Mouse (Mus musculus) heart, postnatal 36 days (tissue): ENCODE measurements around the gene Ccnb1. TPM values are rescaled to one million over a fixed set of nuclear protein-coding genes. Genes with fewer than 3 reads are reported as not detected.
"Not testable (repeated sequence)": the region's sequence is repeated elsewhere in the genome, so short reads cannot be mapped to it uniquely, and the experiment has no call there.

ENCODE experiments used
- DNase-seq, 2 experiments: peaks; one replicate each; pipeline ENCODE4 v3.0.0; 2021 to 2022
- intact Hi-C: fragments of 180-260 bp; cut with DNase I; formaldehyde crosslinking; loops from one replicate; pipeline ENCODE4 v1.15.1; 2025
- total RNA-seq, 2 experiments: library from RNA; stranded (reverse); gene quantifications; 2 replicates each; pipeline ENCODE4 v1.2.3; 2021

Gene Ccnb1
- total RNA-seq, 2 experiments from 2014 or later, result 1.2 to 1.3 TPM

DNA sequence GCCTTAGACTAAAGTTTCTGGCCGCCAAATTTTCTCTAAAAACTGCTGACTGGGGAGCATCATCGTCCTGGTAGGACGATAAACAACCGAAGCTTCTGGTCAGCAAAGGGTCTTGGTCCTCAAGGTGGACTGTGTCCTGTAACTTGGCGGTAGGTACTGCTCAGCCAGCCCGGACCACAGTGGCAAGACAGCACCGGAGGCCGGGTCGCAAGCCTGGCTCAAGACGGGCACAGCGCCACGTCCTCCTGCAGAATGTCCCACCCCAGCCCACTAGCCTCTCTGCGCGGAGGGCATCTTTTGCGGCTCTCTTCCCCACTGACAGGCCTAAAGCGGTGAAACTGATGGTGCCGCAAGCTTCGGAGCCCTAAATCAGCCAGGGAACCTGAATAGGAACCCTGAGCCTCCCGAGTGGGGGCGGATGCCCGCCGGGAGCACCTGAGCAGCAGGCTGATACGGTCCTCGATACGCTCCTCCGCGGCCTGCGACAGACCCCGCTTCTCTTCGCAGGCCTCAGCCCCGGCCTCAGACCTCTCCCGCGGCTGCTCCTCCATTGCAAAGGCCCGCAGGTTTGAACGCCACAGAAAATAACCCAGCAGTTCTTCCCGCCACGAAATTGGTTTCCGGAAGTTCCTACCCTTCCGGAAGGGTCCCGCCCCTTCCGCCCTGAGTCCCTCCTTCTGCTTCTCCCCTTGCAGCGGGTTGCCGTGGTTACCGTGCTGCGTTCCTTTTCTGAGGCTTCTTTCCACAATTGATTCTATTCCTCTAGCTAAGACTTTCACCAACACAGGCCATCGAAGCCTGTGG is 10.9 kb downstream of the Ccnb1 start, which contains the start of gene Cenph:
Gene Cenph (minus strand): TSS at position 648 of the 804 bp plus-strand sequence.
- intact Hi-C loops, result loop anchor here (2.0 kb wide), 1 partner anchor 31 kb away; the partner anchor contains the start of gene Mrps36
- DNase-seq, result peak; percentile 81 to 82

DNA sequence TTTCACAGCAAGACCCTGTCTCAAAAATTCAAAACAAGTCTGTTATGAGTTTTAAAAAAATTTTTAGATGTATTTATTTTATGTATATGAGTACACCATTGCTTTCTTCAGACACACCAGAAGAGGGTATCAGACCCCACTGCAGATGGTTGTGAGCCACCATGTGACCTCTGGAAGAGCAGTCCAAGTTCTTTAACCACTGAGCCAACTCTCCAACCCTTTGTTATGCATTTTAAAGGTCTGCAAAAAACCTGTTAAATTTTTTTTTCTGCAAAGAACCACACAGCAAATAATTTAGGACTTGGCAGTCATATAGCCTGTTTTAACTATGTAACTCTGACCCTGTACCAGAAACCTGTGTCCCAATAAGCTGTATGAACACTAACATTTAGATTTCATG is 11.7 kb downstream of the Ccnb1 start:
- DNase-seq, result no peak
- intact Hi-C loops, result loop anchor here (2.0 kb wide), 1 partner anchor 30 kb away; the partner anchor contains the start of gene Mrps36

DNA sequence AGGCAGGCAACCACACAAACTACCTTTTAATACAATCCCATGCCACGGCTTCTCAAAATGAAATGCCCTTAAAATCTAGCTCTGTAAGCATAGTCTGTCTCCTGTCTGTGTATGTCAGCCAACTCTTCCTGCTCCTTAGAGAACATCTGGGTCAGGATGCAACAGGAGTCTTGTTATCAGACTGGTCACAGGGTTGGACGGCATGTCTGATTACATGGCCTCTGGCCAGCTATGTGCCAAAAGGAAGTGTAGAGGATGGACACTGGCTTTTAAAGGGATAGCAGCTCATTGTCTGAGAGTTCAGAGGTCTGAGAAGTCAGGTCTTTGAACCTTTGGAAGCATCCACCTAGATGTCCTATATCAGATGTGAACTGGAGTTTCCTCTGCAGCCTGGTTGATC is 31.0 kb downstream of the Ccnb1 start:
- intact Hi-C loops, result no loop called here
- DNase-seq, result peak in 1 of 2 experiments; percentile 13

DNA sequence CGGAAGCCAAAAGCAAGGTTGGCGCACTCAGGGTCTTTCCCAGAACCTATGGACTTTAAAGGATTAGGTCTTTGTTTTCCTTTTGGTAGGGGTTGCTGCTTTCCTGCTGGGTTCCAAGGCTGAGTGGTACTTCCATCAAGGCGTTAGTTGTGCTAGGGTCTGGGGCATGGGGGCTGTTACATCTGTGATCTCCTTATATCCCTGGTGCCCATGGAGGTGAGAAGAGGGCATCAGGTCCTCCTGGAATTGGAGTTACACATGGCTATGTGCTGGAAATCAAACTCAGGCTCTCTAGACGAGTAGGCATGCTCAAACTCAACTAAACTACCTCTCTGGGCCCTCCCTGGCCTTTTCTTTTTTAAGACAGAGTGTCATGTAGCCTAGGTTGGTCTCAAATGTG is 32.2 kb downstream of the Ccnb1 start:
- intact Hi-C loops, result no loop called here
- DNase-seq, result no peak

DNA sequence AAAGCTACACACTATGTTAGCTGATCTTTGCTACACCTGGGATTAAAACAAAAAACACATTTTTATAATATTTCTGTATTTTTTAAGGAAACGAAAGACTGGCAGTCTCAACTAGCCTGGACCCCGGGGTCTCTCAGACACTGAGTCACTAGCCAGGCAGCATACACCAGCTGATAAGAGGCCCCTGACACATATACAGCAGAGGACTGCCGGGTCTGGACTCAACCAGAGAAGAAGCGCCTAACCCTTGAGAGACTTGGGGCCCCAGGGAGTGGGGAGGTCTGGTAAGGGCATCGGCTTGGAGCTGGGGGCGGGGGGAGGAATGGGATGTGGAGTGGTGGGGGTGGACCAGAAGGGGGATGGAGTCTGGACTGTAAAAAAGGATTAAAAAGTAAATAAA is 33.4 kb downstream of the Ccnb1 start:
- no peak for DNase-seq
- intact Hi-C loops, result no loop called here

DNA sequence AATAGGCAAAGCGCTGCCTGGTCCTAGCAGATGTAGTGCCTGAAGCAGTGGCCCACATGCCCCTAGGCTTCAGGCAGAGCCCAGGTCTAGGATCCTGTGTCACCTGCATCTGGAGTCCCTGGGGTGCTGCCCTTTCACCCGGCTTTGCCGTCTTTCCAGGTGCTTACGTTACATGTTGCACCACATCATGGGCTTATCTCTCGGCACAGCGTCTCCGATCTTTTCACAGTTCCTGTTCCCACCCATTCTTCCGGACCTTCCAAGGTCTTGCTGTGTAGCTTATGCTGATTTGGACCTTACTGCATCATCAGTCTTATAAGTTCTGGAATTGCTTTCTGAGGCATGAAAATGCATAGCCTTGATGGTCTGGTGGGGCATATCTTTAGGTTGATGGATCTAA is 33.8 kb downstream of the Ccnb1 start:
- intact Hi-C loops, result no loop called here

DNA sequence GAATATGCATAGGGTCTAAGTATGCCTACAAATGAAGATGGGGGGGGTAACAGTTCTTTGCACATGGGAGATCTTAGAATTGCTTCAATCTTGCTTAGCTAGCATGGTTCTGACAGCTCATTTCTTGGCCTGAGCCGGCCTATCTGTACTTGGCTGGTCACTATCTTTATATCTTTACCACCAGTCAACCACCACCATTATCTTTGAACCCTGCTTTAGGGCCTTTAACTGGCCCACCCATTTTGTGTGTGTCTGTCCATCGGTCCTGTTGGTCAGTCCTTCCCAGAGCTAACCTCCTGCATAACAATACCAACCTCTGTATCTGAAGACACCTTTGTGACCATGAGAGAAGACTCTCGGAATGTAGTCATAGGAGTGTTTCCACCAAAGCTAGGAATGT is 35.0 kb downstream of the Ccnb1 start:
- DNase-seq, result no peak
- intact Hi-C loops, result no loop called here

More for the DNA sequence above, 33.8 kb downstream of the Ccnb1 start:
- DNase-seq, result no peak

DNA sequence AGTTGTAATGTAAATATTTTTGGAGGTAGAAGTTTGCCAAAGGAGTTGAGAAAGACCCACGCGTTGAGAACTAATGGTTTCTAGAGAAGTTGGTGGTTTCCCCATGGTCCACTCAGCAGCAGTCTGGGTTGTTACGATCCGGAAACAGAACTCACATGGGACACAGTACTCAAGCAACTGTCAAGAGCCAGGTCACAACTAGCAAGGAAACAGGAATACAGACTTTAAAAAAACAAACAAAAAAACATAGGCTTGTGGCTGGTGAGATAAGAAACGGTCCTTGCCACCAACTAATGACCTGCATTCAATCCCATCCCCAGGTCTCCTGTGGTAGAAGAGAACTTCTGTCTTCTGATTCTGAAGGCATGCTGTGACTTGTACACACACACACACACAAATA is 35.6 kb downstream of the Ccnb1 start:
- no peak for DNase-seq
- intact Hi-C loops, result no loop called here

DNA sequence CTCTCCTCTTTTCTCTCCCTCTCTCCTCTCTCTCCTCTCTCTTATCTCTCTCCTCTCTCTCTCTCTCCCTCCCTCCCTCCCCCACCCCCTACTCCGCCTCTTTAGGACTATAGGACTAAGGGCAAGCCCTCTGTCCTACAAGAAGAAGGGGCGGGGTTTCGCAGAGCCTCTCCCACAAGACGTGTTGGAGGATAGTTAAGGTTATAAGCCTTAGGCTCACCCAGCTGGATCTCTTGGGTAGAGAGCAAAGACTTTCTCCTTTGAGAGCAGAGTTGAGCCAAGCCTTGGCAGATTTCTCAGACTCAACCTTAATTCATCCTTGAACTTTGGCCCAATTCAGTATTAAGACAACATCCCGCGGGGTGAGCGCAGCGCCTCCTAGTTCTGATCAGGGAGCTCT is 37.7 kb downstream of the Ccnb1 start:
- intact Hi-C loops, result no loop called here
- DNase-seq, result no peak

DNA sequence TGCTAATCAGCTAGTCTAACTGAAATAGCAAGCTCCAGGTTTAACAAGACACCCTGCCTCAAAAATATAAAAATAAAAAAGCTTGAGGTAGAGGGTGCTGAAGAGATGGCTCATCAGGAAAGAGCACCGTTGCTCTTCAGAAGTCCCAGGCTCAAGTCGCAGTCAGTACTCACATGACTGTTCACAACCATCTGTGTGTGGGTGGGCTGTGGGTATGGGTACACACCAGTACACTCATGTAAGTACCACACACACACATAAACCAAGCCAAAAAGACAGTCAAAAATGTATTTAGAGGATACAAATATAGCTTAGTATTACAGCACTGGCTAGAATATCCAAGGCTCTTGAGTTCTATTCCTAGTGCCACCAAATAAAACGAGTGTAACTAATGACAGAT is 40.3 kb downstream of the Ccnb1 start:
- DNase-seq, result no peak
- intact Hi-C loops, result no loop called here

DNA sequence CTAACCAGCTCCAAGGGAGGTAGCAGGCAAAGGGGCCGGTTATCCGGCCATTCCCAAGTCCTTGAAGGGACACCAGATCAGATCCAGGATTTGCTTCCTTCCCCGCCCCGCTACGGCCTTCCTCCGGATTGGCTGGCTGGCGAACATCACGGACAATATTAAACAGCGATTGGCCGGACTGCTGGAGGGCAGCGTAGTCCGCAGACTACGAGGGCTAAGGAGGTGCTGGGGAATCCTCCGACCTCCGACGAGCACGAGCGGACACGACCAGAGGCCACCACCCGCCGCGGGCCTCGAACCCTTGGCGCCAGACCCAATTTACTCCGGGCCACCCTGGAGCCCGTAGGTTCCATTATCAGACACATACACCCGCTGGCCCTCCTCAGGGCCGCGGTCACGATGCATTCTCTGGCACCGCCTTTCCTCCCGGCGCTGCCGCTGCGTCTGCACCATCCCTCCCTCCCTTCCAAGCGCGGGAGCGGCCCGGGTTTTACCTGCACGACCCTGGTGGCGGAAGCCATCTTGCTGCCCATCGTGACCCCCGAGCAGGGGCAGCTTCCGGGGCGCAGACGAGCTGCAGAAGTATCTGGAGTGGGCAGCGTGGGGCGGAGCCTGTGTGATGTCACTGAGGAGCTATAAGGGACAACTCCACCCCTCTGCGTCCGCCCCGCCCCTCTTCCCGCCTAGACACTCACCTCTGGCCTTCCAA is 42.2 kb downstream of the Ccnb1 start, which contains the start of gene Mrps36:
Gene Mrps36 (minus strand): TSS at position 624 of the 709 bp plus-strand sequence.
- intact Hi-C loops, result loop anchor here (1.0 to 2.0 kb wide), 2 partner anchors 13 to 31 kb away; partner anchors contain the start of gene Cenph
- peak; percentile 91 to 92 for DNase-seq

DNA sequence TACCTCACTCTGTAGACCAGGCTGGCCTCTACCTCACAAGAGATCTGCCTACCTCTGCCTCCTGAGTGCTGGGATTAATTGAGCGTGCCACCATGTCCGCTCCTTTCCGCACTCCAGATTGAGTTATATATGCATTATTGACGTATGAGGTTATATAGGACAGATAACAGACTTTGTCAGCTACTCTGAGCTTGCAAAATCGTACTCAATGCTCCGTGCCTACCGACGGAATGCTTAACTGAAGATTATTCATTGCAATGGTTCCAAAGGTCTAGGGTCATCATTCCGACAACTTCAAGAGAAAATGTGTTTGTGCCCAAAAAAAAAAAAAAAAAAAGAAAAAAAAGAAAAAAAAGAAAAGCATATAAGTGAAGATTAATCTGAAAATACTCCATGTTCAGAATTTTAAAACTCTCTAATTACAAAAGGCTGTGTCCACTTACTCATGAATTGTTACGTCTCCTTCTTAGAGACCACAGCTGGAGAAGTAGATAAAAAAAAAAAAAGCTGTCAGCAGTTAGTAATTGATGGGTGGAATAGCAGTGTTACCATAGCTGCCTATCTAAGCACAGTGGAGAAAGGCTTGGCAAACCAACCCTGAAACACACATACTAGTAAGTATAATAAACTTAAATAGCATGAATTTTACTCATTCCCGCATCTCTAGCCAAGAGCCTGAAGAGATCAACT is 42.9 kb downstream of the Ccnb1 start:
- DNase-seq, result no peak
- intact Hi-C loops, result loop anchor here (1.0 to 2.0 kb wide), 2 partner anchors 12 to 31 kb away; partner anchors contain the start of gene Cenph

DNA sequence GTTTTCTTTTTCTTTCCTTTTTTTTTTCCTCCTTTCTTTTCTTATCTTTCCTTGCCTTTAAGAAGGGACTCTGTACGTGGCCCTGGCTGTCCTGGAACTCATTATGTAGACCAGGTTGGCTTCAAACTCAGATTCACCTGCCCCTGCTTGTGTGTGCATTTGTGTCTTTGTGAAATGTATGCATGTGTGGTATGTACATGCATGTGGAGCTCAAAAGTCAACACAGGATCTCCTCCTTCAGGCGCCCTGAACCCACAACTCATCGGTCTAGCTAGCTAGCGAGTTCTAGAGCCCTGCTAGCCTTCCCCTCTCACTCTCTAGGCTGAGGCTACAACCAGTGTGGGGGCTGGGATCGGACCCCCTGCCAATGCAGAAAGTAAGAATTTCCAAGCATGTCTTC is 43.5 kb downstream of the Ccnb1 start:
- intact Hi-C loops, result no loop called here
- DNase-seq, result no peak

DNA sequence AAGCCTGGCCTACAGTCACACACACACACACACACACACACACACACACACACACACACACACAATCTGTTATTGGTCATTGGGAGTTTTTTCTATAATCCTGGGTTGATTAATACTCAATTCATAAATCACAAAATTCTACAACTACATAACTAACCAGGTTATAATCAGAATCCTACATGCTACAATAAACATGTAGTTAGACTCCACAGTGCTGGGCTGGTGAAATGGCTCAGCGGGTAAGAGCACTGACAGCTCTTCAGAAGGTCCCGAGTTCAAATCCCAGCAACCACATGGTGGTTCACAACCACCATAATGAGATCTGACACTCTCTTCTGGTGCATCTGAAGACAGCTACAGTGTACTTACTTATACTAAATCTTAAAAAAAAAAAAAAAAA is 53.6 kb downstream of the Ccnb1 start:
- intact Hi-C loops, result loop anchor here (5.0 kb wide), 1 partner anchor 100 kb away; the partner anchor contains the start of gene Slc30a5

DNA sequence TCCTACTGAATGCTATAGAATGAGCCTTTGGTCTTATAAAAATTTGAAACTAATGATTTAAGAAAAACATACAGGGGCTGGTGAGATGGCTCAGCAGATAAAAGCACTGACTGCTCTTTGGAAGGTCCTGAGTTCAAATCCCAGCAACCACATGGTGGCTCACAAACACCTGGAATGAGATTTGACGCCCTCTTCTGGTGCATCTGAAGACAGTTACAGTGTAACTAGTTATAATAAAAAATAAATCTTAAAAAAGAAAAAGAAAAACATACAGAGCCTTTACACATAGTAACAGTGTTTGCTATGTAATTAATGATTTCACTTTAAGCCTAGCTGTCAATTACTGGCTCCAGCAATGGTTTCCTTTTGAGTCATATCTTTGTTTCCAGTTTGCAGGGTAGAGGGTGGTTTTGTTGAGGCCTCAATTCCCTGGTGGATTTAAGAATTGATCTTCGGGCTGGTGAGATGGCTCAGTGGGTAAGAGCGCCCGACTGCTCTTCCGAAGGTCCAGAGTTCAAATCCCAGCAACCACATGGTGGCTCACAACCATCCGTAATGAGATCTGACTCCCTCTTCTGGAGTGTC is 54.8 kb downstream of the Ccnb1 start:
- intact Hi-C loops, result loop anchor here (1.0 to 5.0 kb wide), 3 partner anchors 13 to 101 kb away; partner anchors contain the start of genes Ak6, Mrps36, Rad17 and Slc30a5
- DNase-seq, result not testable (repeated sequence)

More for the DNA sequence above, 53.6 kb downstream of the Ccnb1 start:
- no peak for DNase-seq

DNA sequence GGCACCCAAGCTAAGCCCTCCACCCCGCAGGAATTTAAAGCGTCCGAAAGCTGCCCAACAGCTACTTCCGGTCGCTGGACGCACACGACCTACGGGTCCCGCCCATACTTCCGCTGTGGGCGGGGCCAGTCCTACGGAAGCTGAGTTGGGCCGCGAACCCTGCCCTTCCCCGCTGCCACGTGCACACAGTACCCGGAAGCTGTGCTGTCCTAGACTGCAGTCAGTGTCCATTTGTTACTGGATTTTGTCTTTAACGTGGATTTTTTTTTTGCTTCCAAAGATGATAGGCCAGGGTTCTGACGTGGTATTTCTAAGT is 55.6 kb downstream of the Ccnb1 start, which contains the start of gene Cdk7:
Gene Cdk7 (minus strand): TSS at position 79 of the 316 bp plus-strand sequence.
- intact Hi-C loops, result loop anchor here (1.0 to 5.0 kb wide), 3 partner anchors 13 to 101 kb away; partner anchors contain the start of genes Ak6, Mrps36, Rad17 and Slc30a5
- DNase-seq, result peak; percentile 91 to 94

DNA sequence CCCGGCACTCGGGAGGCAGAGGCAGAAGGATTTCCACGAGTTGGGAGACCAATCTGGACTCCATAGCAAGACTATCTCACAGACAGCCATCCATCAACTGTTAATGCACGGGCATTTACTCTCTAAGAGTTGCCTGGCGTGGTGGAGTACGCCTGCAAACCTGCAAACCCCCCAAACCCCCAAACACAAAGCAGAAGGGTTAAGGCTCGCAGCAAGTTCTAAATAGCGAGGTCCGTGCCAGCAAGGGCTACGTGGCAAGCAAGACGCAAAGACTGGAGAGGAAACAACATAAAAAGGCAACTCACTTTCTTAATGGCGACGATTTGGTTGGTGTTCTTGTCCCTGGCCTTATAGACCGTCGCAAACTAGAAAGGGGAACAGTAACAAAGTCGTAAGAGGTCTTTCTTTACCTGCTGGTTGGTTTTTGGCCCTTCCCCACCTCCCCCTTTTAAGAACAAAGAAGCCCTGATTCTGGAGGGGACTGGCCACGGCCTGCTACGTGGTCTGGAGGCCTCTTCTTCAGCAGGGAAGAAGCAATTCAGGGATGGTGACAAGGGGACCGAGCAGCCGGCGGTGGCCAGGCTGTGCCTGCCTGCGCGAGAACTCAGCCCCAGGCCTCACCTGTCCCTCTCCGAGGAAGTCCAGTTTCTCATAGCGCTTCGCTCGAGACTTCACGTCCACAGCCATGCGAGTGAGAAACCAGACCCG is 56.1 kb downstream of the Ccnb1 start:
- DNase-seq, result peak in 1 of 2 experiments; percentile 18
- intact Hi-C loops, result loop anchor here (2.0 to 5.0 kb wide), 2 partner anchors 80 to 102 kb away; partner anchors contain the start of genes Ak6, Rad17, Slc30a5 and Taf9
